Mouse (Mus musculus): ENCODE data around the gene Uvrag.
A peak's percentile ranks its signal among the peaks of the same experiment; 100 is the strongest.

- TF ChIP-seq CTCF (IDR thresholded peaks at IDR 0.05; ENCODE audit: borderline replicate concordance, control insufficient read depth, extremely low read depth, insufficient read depth, low read length, poor library complexity): no peak; the same call in 1 of the 2 replicates
- TF ChIP-seq POLR2A (IDR thresholded peaks at IDR 0.05; ENCODE audit: control insufficient read depth, extremely low read depth, insufficient read depth, low read length, poor library complexity): 0 out of 2 replicates have a peak, but pooled peaks have one; percentile 18
Measured at GRCm38 (mm10) chr7:98838729-98839141, 302.2 kb downstream of the Uvrag start.

All from thymus, adult 2 months (tissue).